Mouse (Mus musculus) T-helper 17 cell (primary cell): ENCODE results near the gene Paqr6.
"Not testable (repeated sequence)": the region's sequence is repeated elsewhere in the genome, so short reads cannot be mapped to it uniquely, and the experiment has no call there.

Experiments used
- in situ Hi-C, 2 experiments: fragments of 300-600 bp; cut with MboI, MseI; formaldehyde crosslinking; loops; 1 replicate in 1 of 2; 2 replicates in 1 of 2; pipeline ENCODE4 v1.15.1; 2025; ENCODE audit warnings: high pct_unique_total_duplicates in 2 of 2

Gene Paqr6

GRCm38 (mm10) chr3:88365705-88366361 is 1.4 kb downstream of the Paqr6 start:
- in situ Hi-C loops, result no loop called here

GRCm38 (mm10) chr3:88366830-88367428 is 2.5 kb downstream of the Paqr6 start:
- in situ Hi-C loops, result not testable (repeated sequence)

GRCm38 (mm10) chr3:88367517-88367916 is 3.1 kb downstream of the Paqr6 start:
- in situ Hi-C loops, result not testable (repeated sequence)

GRCm38 (mm10) chr3:88368511-88368910 is 4.1 kb downstream of the Paqr6 start:
- in situ Hi-C loops, result not testable (repeated sequence)

- in situ Hi-C loops, result not testable (repeated sequence)
These were observed 8.3 kb downstream of the Paqr6 start, which contains the start of gene Bglap3 for GRCm38 (mm10) chr3:88372643-88373042. Gene Bglap3 (minus strand): TSS chr3:88372743.

- in situ Hi-C loops, result not testable (repeated sequence)
These were observed 11.6 kb downstream of the Paqr6 start for GRCm38 (mm10) chr3:88375750-88376626.

- in situ Hi-C loops, result not testable (repeated sequence)
These were observed 12.3 kb downstream of the Paqr6 start for GRCm38 (mm10) chr3:88376644-88377043.

GRCm38 (mm10) chr3:88378599-88378998 is 14.2 kb downstream of the Paqr6 start, which contains the start of gene Bglap2:
Gene Bglap2 (minus strand): TSS chr3:88378699.
- in situ Hi-C loops, result not testable (repeated sequence)

GRCm38 (mm10) chr3:88381389-88382315 is 17.3 kb downstream of the Paqr6 start:
- in situ Hi-C loops, result not testable (repeated sequence)

- in situ Hi-C loops, result not testable (repeated sequence)
These were observed 18.0 kb downstream of the Paqr6 start for GRCm38 (mm10) chr3:88382383-88382782.

- in situ Hi-C loops, result no loop called here
These were observed 20.0 kb downstream of the Paqr6 start, which contains the start of gene Bglap for GRCm38 (mm10) chr3:88384364-88384763. Gene Bglap (minus strand): TSS chr3:88384464.

- in situ Hi-C loops, result no loop called here
These were observed 29.5 kb downstream of the Paqr6 start for GRCm38 (mm10) chr3:88393776-88394375.

- in situ Hi-C loops, result no loop called here
These were observed 30.9 kb downstream of the Paqr6 start for GRCm38 (mm10) chr3:88395288-88395687.

GRCm38 (mm10) chr3:88395742-88396141 is 31.4 kb downstream of the Paqr6 start:
- in situ Hi-C loops, result no loop called here

GRCm38 (mm10) chr3:88398666-88399065 is 34.3 kb downstream of the Paqr6 start:
- in situ Hi-C loops, result no loop called here

GRCm38 (mm10) chr3:88403522-88404230 is 39.3 kb downstream of the Paqr6 start:
- in situ Hi-C loops, result no loop called here

GRCm38 (mm10) chr3:88407090-88407489 is 42.7 kb downstream of the Paqr6 start:
- in situ Hi-C loops, result loop anchor here (5.0 kb wide), 3 partner anchors 65 to 125 kb away; partner anchors contain the start of gene Mex3a (in 1 of the 2)

- in situ Hi-C loops, result loop anchor here (5.0 kb wide), 3 partner anchors 65 to 125 kb away; partner anchors contain the start of gene Mex3a (in 1 of the 2)
These were observed 43.1 kb downstream of the Paqr6 start for GRCm38 (mm10) chr3:88407529-88407928.

GRCm38 (mm10) chr3:88408953-88409352 is 44.6 kb downstream of the Paqr6 start:
- in situ Hi-C loops, result loop anchor here (5.0 kb wide), 3 partner anchors 63 to 123 kb away; partner anchors contain the start of gene Mex3a (in 1 of the 2)
